Mouse (Mus musculus): ENCODE measurements around the gene Crcp. TPM values are rescaled to one million over a fixed set of nuclear protein-coding genes. Genes with fewer than 3 reads are reported as not detected.

Gene Crcp
- 10 to 100 TPM; 34.4 to 34.7 TPM for total RNA-seq (2021)
- long read RNA-seq, transcript Crcp-201 (6 exons, 1,492 nt), result major isoform, 19 of 45 reads
- long read RNA-seq, transcript Crcp-202 (6 exons, 669 nt), result minor isoform, 14 of 45 reads
- long read RNA-seq, partial matches to known transcripts, result 0 of 45 reads
- long read RNA-seq, other reads (novel, unspliced or antisense), result 9 of 45 reads

DNA sequence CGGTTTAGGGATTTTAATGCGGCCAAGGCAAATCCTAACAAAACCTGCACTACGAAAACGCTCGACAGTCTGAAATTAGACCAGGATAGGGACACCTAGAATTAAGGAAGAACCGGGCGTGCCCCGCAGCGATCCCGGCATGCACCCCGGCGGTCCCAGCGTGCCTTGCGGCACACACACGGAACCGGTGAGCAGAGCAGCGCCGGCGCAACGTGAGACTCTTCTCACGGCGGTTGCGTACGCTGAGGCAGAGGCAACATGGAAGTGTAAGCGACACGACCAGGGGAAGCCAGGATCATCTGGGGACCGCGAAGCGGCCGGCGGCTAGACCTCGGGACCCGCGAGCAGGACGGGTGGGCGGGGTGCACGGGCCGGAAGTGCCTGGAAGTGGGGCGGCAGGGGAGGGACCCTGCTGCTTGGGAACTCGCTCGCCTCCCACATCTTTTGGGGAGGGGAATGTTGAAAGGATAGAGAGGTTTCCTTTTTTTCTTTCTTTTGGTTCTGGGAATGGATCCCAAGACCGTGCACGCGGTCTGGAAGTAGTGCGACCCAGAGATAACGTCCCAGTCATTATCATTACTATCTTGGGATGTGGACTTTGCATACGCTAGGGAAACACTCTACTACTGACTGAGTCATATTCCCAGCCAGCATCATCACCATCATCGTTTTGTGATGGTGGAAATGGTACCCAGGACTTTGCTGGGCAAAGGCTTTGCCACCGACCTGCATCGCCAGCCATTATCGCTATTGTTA lies at the start of gene Crcp, which contains the start of gene Asl:
TSS of gene Crcp (plus strand) at position 149 of the 756 bp plus-strand sequence.
TSS of gene Asl (minus strand) at position 106 of the 756 bp plus-strand sequence.
- peak; percentile 77 to 85 for DNase-seq (ENCODE audit: low spot score in 2 of 2)

GRCm38 (mm10) chr5:129980216-129980615 lies 48.9 kb upstream of the Crcp start:
- no peak for DNase-seq (ENCODE audit: low spot score in 2 of 2)

- no peak for DNase-seq (ENCODE audit: low spot score in 2 of 2)
Observed at GRCm38 (mm10) chr5:129989376-129989775, 39.7 kb upstream of the Crcp start.

DNA sequence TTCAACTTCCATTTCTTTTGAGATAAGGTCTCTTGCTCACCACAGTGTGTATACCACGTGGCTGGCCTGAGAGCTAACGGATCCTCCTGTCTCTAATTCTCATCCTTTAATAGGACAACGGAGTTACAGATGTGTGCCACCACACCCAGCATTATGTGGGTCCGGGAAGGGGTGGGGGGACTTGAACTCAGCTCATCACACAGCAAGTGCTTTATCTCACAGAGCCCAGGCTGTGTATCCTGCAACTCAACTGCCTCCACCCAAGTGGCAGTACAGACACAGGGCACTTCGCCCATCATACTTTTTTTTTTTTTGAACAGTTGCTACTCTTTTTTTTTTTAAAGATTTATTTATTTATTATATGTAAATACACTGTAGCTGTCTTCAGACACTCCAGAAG lies 37.2 kb upstream of the Crcp start:
- DNase-seq (ENCODE audit: low spot score in 2 of 2), result no peak

DNA sequence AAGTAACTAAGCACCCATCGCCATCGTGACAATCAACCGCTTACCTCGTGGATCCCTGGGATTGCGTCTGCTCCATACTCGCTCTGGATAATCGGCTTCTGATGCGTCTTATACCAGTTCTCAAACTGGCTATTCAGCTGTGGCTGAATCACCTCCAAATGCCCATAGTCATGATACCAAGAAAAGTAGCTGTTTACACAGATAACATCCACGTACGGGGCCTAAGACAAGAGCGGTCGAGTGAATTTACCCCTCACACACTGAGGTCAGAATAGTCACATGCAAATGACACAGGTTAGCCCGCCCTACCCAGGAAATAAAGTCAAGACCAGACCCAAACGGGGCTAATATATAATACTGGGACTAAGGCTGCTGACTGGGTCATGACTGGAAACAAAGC lies 35.7 kb upstream of the Crcp start:
- DNase-seq (ENCODE audit: low spot score in 2 of 2), result no peak

- no peak for DNase-seq (ENCODE audit: low spot score in 2 of 2)
Observed at GRCm38 (mm10) chr5:129994989-129995388, 34.1 kb upstream of the Crcp start.

GRCm38 (mm10) chr5:129997700-129998099 lies 31.4 kb upstream of the Crcp start:
- DNase-seq (ENCODE audit: low spot score in 2 of 2), result no peak

GRCm38 (mm10) chr5:129999097-129999496 lies 30.0 kb upstream of the Crcp start:
- peak; percentile 56 to 66 for DNase-seq (ENCODE audit: low spot score in 2 of 2)

GRCm38 (mm10) chr5:130000735-130001134 lies 28.4 kb upstream of the Crcp start:
- no peak for DNase-seq (ENCODE audit: low spot score in 2 of 2)

GRCm38 (mm10) chr5:130001356-130001987 lies 27.6 kb upstream of the Crcp start:
- DNase-seq (ENCODE audit: low spot score in 2 of 2), result no peak

GRCm38 (mm10) chr5:130002301-130003146 lies 26.6 kb upstream of the Crcp start, which contains the start of gene Gusb:
TSS of gene Gusb (minus strand) at chr5:130003049.
- peak; percentile 67 to 77 for DNase-seq (ENCODE audit: low spot score in 2 of 2)

DNA sequence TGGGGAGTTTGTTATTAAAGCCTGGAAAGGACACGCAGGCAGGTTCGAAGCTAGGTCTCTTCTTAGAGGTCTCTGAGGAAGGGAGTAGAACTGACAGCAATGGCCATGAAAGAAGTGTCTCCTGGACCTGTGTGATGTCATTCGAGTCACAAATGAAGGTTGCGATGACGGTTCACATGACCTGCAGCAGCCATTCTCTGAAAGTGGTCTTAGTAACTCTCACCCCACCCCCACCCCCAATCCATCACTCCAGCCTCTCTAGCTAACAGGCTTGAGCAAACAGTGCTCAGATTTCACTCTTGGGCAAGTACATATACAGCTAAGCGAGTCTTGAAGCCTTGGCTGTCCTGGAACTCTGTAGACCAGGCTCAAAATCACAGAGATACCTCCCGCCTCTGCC lies 25.9 kb upstream of the Crcp start:
- no peak for DNase-seq (ENCODE audit: low spot score in 2 of 2)

DNA sequence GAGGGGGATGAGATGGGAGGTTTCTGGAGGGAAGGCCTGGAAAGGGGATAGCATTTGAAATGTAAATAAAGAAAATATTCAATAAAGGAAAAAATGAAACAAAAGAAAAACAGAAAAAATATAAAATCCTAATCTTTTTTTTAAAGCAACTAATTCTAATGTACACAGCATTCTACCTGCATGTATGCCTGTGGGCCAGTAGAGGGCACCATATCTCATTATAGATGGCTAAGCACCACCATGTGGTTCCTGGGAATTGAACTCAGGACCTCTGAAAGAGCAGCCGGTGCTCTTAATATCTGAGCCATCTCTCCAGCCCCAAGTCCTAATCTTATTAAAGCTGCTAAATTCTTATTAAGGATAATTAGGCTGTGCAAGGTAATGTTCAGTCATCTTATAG lies 21.7 kb upstream of the Crcp start:
- no peak for DNase-seq (ENCODE audit: low spot score in 2 of 2)

GRCm38 (mm10) chr5:130008034-130008590 lies 21.0 kb upstream of the Crcp start:
- DNase-seq (ENCODE audit: low spot score in 2 of 2), result no peak

DNA sequence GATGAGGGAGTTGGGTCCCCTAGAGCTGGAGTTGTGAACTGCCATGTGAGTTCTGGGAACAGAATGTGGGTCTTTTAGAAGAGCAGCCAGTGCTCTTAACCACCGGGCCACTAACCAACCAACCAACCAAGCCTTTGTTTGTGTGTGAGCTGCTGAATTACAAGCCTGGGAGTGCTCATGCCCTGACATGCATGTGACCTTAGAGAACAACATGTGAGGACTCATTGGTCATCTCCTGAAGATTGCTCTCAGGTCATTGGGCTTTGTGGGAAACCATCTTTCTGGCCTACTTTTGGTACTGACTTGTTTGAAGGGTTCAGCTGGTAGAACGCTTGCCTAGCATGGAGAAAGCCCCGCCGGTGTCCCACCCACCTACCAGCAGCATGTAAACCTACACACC lies 19.3 kb upstream of the Crcp start:
- no peak for DNase-seq (ENCODE audit: low spot score in 2 of 2)

- no peak for DNase-seq (ENCODE audit: low spot score in 2 of 2)
Observed at GRCm38 (mm10) chr5:130010961-130011360, 18.1 kb upstream of the Crcp start.

- no peak for DNase-seq (ENCODE audit: low spot score in 2 of 2)
Observed at GRCm38 (mm10) chr5:130015104-130015503, 14.0 kb upstream of the Crcp start.

DNA sequence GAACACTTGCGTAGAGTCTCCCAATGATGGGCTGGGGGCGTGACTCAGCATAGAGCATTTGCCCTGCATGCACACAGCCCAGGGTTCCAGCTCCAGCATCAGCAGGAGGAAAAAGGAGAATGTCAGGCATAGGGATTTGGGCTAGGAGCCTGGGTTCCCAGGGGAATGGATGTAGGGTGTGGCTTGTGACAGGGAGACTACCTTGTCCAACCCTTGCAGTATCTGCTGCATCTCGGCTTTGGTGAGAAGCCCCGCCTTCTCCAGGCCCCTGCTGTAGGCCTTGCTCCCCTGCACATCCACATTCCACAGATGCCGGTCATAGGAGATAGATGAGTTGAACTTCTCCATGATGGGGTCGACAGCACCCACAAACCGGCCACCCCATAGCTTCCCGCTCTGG lies 9.6 kb upstream of the Crcp start:
- no peak for DNase-seq (ENCODE audit: low spot score in 2 of 2)

DNA sequence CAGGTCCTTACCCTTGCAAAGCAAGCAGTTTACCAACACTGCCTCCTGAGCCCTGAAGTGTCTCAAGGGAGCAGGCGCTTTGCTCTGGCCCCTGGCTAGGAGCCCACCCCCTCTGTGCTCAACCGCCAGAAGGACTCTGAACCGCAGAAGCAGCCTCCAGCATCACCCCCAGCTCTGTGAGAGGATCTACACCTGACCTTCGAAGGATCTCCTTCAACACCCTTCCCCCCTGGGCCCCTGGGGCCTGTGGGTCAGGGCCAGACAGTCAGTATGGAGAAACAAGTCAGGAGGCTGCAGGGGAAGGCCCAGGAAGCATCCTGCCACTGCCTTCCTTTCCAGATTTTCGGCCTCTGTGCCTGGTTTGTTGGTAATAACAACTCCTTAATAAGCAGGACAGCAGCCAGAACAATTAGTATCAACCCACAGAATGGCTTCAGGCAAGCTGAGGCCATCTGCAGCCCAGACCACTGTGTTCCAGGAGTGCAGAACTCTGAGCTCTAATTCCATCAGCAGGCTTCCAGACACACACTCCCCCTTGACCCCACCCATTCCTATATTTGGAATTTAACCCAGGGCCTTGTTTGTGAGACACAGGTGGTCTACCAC lies 7.6 kb upstream of the Crcp start:
- DNase-seq (ENCODE audit: low spot score in 2 of 2), result no peak

- DNase-seq (ENCODE audit: low spot score in 2 of 2), result no peak
Observed at GRCm38 (mm10) chr5:130022366-130022765, 6.7 kb upstream of the Crcp start.

Measured in layer of hippocampus, postnatal 10 days (tissue).